Mouse (Mus musculus) lung, adult 2 months (tissue): ENCODE data around the gene Irf1. TPM values are rescaled to one million over a fixed set of nuclear protein-coding genes. Genes with fewer than 3 reads are reported as not detected.

ENCODE experiments used
- DNase-seq: peaks from one replicate; pipeline ENCODE4 v3.0.0; 2022
- H3K4me1 ChIP-seq: fragments of 200-500 bp; 2 replicates; pipeline ENCODE4 v1.6.1; 2011; ENCODE audit warnings: low read length; ENCODE audit not compliant: control insufficient read depth, insufficient read depth
- H3K4me3 ChIP-seq: fragments of 200-500 bp; replicated peaks from 2 replicates; pipeline ENCODE3; 2011; ENCODE audit warnings: low read depth, mild to moderate bottlenecking, control low read depth, low read length; ENCODE audit errors: extremely low read depth
- CTCF ChIP-seq: fragments of 200-500 bp; IDR thresholded peaks from 2 replicates; pipeline ENCODE4 v1.5.1; 2011; ENCODE audit warnings: mild to moderate bottlenecking, low read length, control low read depth; ENCODE audit not compliant: insufficient read depth
- POLR2A ChIP-seq: fragments of 200-500 bp; IDR thresholded peaks from 2 replicates; pipeline ENCODE4 v1.6.1; 2011; ENCODE audit warnings: low read depth, mild to moderate bottlenecking, control low read depth, low read length, borderline replicate concordance; ENCODE audit errors: extremely low read depth
- WGBS: fragments of 180-500 bp; shearing (Covaris S2); methylation state at CpG from one replicate; pipeline ENCODE4 v1.1.7; 2018; 5-methylcytosine and 5-hydroxymethylcytosine counted together
- polyA plus RNA-seq: library from polyadenylated mRNA; depleted of rRNA; stranded (reverse); fragments of >200 nt; gene quantifications from 2 replicates; pipeline ENCODE4 v1.2.3, GENCODE M21; 2012; rRNA removed

Irf1 gene
- polyA plus RNA-seq, 1 experiment: 130 TPM

DNA sequence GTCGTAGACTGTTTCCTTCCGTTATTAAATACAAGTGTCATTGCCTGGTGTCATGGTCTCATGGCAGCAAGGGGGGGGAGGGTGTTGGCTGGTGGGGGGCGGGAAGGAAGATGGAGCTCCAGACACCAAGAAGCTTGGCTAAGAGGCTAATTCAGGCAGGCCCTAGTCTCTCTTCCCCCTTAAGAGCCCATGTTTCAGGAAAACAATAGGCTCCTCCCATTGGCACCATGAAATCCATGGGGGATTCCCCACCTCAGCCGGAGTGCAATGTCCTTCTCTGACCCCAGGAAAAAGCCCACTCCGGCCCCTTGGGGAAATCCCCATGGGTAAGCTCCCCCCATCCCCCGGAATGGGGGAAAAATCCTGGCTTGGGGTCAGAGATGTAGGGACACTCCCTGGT lies 49.0 kb downstream of the Irf1 start:
- no peak for DNase-seq
- TF ChIP-seq CTCF (no peak), POLR2A (no peak)
- H3K4me3 ChIP-seq: no peak overlapping the region
- 23% methylated on average over 6 of the region's 6 CpGs for WGBS
- peaks cover 17% of the 10 kb centered on the region for H3K4me1 ChIP-seq

DNA sequence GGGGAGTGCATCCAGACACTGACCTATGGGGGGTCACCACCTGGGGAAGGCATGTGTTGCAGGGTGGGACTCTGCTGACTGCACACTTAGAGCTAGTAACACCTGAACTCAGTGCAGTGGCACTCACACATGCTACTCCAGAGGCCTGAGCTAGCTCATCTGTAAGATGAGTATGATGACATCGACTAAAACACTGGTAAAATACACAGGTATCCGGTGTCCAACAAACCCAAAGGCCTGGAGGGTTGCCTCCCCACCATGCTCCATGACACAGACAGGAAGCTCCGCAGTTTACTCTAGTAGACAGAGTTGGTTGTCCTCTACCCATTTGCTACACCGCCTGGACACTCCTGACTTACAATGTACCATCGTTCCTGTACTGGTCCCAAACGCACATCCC lies 49.7 kb downstream of the Irf1 start:
- DNase-seq: no peak
- WGBS: 91% methylated on average over 6 of the region's 6 CpGs
- H3K4me1 ChIP-seq: peaks cover 17% of the 10 kb centered on the region
- TF ChIP-seq CTCF (no peak), POLR2A (no peak)
- H3K4me3 ChIP-seq: no peak overlapping the region

GRCm38 (mm10) chr11:53820516-53821170 lies 50.8 kb downstream of the Irf1 start:
- WGBS: 87% methylated on average over 13 of the region's 13 CpGs
- DNase-seq: no peak
- TF ChIP-seq CTCF (no peak), POLR2A (no peak)
- peaks cover 17% of the 10 kb centered on the region for H3K4me1 ChIP-seq
- no peak overlapping the region for H3K4me3 ChIP-seq

DNA sequence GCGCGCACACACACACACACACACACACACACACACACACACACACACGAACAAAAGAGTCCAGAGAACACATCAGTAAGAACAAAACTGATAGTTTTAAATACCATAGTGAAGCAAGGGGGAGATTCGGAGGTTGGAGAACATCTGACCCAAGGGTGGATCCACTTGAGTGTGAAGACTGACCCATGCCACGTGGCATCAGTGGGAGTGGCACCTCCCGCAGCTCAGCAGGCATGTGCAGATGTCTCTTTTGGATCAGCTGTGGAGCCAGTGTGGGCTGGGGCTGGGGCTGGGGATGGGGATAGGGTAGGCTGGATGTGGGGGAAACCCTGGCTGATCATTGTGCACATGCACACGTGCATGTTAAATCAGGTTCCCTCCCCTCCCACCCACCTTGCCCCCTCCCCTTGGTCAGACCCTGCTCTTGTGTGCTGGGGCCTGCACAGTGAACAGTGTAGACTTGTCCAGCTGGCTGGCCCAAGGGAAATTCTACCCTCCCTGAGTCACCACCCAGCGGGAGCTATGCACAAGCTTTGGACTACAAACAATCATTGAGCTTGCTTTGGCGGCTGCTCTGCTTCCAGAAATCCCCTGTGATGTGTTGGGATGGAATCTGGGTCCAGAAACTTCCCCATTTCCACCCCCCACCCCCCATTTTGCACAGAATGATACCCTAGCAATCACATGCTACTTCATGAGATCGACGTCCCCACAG lies 51.6 kb downstream of the Irf1 start:
- no peak overlapping the region for H3K4me3 ChIP-seq
- no peak for TF ChIP-seq POLR2A
- no peak for TF ChIP-seq CTCF
- H3K4me1 ChIP-seq: peaks cover 17% of the 10 kb centered on the region
- 74% methylated on average over 11 of the region's 11 CpGs for WGBS
- no peak for DNase-seq

DNA sequence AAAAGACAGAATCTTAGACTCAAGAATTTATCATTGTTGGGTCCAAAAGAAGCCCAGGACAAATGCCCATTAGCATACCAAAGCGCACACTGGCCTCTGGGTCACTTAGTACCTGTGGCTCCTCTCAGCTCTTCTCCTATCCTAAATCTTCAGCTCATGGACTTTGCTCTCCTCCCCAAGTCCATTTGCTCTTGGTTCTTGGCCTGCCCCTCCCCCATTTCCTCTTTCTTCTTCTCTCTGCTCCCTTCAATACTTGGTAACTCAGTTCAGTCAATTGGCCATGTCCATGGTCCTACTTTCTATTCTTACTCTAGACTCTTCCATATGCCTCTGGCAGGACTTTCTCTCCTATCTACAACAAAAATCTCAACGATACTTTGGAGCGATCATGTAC lies 52.1 kb downstream of the Irf1 start:
- no peak for DNase-seq
- Histone ChIP-seq H3K4me3 (no peak overlapping the region), H3K4me1 (peaks cover 17% of the 10 kb centered on the region)
- WGBS: 88% methylated on average over 3 of the region's 3 CpGs
- TF ChIP-seq POLR2A (no peak), CTCF (no peak)

DNA sequence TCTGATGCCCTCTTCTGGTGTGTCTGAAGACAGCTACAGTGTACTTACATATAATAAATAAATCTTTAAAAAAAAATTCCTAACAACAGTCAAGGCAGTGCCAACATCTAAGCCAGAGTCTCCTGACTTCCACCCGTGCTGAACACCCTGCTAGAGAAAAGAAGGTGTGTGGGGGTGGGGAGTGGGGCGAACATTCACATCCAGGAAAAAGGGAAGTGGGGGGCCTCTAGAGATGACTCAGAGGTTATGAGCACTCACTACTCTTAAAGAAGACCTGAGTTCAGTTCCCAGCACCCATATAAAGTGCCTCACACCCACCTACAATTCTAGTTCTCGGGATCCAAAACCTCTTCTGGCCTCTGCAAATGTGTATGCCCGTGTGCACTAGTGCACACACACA lies 55.6 kb downstream of the Irf1 start:
- DNase-seq: no peak
- WGBS: 66% methylated on average over 4 of the region's 4 CpGs

More for the DNA sequence above, 55.6 kb downstream of the Irf1 start:
- no peak overlapping the region for H3K4me3 ChIP-seq
- no peak for TF ChIP-seq CTCF
- TF ChIP-seq POLR2A: no peak
- peaks cover 8% of the 10 kb centered on the region for H3K4me1 ChIP-seq

Other genes with a start within 250 kb of the Irf1 start
- gene Kif3a, start 202.6 kb upstream of the Irf1 start, polyA plus RNA-seq: 5.4 and 8.5 TPM in 2 replicates
- gene Il4, start 151.3 kb upstream of the Irf1 start, polyA plus RNA-seq: 0.46 TPM in 1 of 2 replicates, not detected in the other
- not detected in 2 replicates for gene Il13, start 135.3 kb upstream of the Irf1 start, polyA plus RNA-seq
- gene Rad50, start 62.7 kb upstream of the Irf1 start, polyA plus RNA-seq: 4.3 and 6.7 TPM in 2 replicates
- 0.07 and 0.14 TPM in 2 replicates for gene Il5, start 49.2 kb upstream of the Irf1 start, polyA plus RNA-seq
- 4.6 and 4.7 TPM in 2 replicates for gene Gm17334, start 3.2 kb downstream of the Irf1 start, polyA plus RNA-seq
- gene Gm12216, start 89.2 kb downstream of the Irf1 start, polyA plus RNA-seq: 19.8 and 28.7 TPM in 2 replicates
- 22.4 and 23.0 TPM in 2 replicates for gene Slc22a5, start 121.6 kb downstream of the Irf1 start, polyA plus RNA-seq
- 2.3 and 3.8 TPM in 2 replicates for gene Slc22a21, start 210.3 kb downstream of the Irf1 start, polyA plus RNA-seq